Mouse (Mus musculus) thymus, adult 2 months (tissue): ENCODE results near the gene Dach1. TPM values are rescaled to one million over a fixed set of nuclear protein-coding genes. Genes with fewer than 3 reads are reported as not detected.

Source experiments
- DNase-seq: peaks from one replicate; pipeline ENCODE4 v3.0.0; 2021
- H3K27ac ChIP-seq: fragments of 200-500 bp; 2 replicates; pipeline ENCODE4 v1.5.1; 2012; ENCODE audit warnings: low read length, control low read depth; ENCODE audit not compliant: control insufficient read depth, insufficient read depth
- H3K27me3 ChIP-seq: fragments of 200-500 bp; 2 replicates; pipeline ENCODE4 v1.6.1; 2012; ENCODE audit warnings: mild to moderate bottlenecking, low read length, moderate library complexity, mixed read lengths; ENCODE audit not compliant: control insufficient read depth, insufficient read depth
- H3K36me3 ChIP-seq: fragments of 200-500 bp; 2 replicates; pipeline ENCODE4 v1.6.1; 2012; ENCODE audit warnings: mild to moderate bottlenecking, low read length, moderate library complexity; ENCODE audit not compliant: control insufficient read depth, insufficient read depth
- H3K4me1 ChIP-seq: fragments of 200-500 bp; replicated peaks from 2 replicates; pipeline ENCODE4 v1.6.1; 2012; ENCODE audit warnings: low read length; ENCODE audit not compliant: control insufficient read depth, insufficient read depth
- H3K4me3 ChIP-seq: fragments of 200-500 bp; 2 replicates; pipeline ENCODE4 v1.5.1; 2012; ENCODE audit warnings: mild to moderate bottlenecking, low read length, control low read depth, moderate library complexity; ENCODE audit not compliant: control insufficient read depth, insufficient read depth
- CTCF ChIP-seq: fragments of 200-500 bp; IDR thresholded peaks from 2 replicates; pipeline ENCODE4 v1.5.1; 2012; ENCODE audit warnings: mild to moderate bottlenecking, control low read depth, low read length, moderate library complexity, borderline replicate concordance; ENCODE audit not compliant: control insufficient read depth, poor library complexity, insufficient read depth; ENCODE audit errors: extremely low read depth
- POLR2A ChIP-seq: fragments of 200-500 bp; IDR thresholded peaks from 2 replicates; pipeline ENCODE4 v1.6.1; 2012; ENCODE audit warnings: mild to moderate bottlenecking, low read length, control low read depth, moderate library complexity; ENCODE audit not compliant: control insufficient read depth, poor library complexity, insufficient read depth; ENCODE audit errors: extremely low read depth
- WGBS: fragments of 180-500 bp; shearing (Covaris S2); methylation state at CpG from one replicate; pipeline ENCODE4 v1.1.7; 2018; 5-methylcytosine and 5-hydroxymethylcytosine counted together
- polyA plus RNA-seq: library from polyadenylated mRNA; depleted of rRNA; stranded (reverse); fragments of >200 nt; gene quantifications from 2 replicates; pipeline ENCODE4 v1.2.3, GENCODE M21; 2012

Gene Dach1
- polyA plus RNA-seq, 1 experiment, result 0.38 TPM

- H3K4me1 ChIP-seq, result no peaks in the 10 kb centered on the region
- H3K27ac ChIP-seq, result no peak overlapping the region
- no peak for DNase-seq
- TF ChIP-seq CTCF, result no peak
- no peak for TF ChIP-seq POLR2A
- no peak overlapping the region for H3K4me3 ChIP-seq
- WGBS, result 99% methylated on average over 2 of the region's 2 CpGs
- no peaks in the 10 kb centered on the region for H3K36me3 ChIP-seq
- H3K27me3 ChIP-seq, result no peaks in the 10 kb centered on the region
Observed at GRCm38 (mm10) chr14:97942361-97942760, 227.2 kb downstream of the Dach1 start.

- 97% methylated on average over 3 of the region's 3 CpGs for WGBS
- no peak for DNase-seq
- Histone ChIP-seq H3K4me3 (no peak overlapping the region), H3K4me1 (no peaks in the 10 kb centered on the region), H3K27me3 (no peaks in the 10 kb centered on the region), H3K27ac (no peak overlapping the region), H3K36me3 (no peaks in the 10 kb centered on the region)
- no peak for TF ChIP-seq CTCF
Observed at GRCm38 (mm10) chr14:97896622-97897021, 272.9 kb downstream of the Dach1 start.

DNA sequence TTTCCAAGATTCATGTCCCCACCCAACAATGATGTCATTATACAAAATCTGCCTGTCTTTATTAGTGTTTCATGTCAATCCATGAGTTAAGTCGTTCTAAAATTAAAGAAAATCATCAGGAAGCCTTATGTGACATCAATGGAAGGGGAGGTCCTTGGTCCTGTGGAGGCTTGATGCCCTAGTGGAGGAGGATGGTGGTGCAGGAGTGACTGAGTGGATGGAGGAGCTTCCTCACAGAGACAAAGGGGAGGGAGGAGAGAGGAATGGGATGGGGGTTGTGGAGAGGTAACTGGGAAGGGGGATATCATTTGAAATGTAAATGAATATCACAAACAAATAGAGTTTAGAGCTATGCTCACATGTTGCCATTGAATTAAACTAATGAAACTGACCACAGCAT, 287.6 kb downstream of the Dach1 start:
- peak; percentile 2 for DNase-seq
- H3K36me3 ChIP-seq, result no peaks in the 10 kb centered on the region
- WGBS, result 56% methylated on average over 1 of the region's 1 CpGs
- no peak overlapping the region for H3K4me3 ChIP-seq
- H3K27me3 ChIP-seq, result no peaks in the 10 kb centered on the region
- H3K4me1 ChIP-seq, result no peaks in the 10 kb centered on the region
- TF ChIP-seq CTCF (no peak), POLR2A (no peak)
- no peak overlapping the region for H3K27ac ChIP-seq

DNA sequence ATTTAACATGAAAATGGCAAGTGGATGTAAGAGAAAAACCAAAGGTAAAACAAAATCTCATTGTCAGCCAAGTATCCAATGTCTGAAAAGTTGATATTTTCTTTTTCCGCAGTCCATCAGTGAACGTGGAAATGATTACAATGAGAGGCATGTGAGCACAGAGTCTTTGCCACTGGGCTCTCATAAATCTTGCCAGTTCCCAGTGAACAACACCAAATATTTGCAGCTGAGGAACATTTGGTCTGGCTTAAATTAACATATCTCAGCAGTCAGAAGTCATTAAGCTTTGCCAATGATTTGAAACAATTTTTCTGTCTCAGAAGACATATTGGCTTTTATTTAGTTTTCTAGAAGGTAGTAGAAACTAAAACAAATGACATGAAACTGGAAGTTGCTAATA, 298.6 kb downstream of the Dach1 start:
- Histone ChIP-seq H3K4me1 (no peaks in the 10 kb centered on the region), H3K27ac (no peak overlapping the region), H3K27me3 (no peaks in the 10 kb centered on the region), H3K4me3 (no peak overlapping the region), H3K36me3 (no peaks in the 10 kb centered on the region)
- no peak for TF ChIP-seq CTCF
- no peak for TF ChIP-seq POLR2A
- no peak for DNase-seq
- 94% methylated on average over 2 of the region's 2 CpGs for WGBS

DNA sequence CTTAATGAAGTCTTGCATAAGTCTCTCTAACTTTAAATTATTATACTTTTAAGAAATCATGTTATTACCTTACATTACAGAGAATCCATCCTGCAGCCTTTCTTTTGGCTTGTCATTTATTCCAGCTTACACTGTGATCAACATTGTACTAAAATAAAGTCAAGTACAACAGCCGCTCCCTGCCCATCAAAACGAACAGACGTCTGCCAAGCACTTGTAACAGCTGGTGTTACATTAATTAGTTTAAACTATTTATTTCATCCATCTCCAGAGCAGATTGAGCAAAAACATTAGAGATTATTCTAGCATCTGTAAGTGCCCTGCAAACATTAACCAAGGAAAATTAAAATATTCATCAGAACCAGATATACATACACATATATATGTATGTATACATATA, 311.2 kb downstream of the Dach1 start:
- 97% methylated on average over 3 of the region's 3 CpGs for WGBS
- TF ChIP-seq CTCF, result no peak
- TF ChIP-seq POLR2A, result no peak
- H3K27me3 ChIP-seq, result no peaks in the 10 kb centered on the region

GRCm38 (mm10) chr14:97857276-97857675, 312.3 kb downstream of the Dach1 start:
- Histone ChIP-seq H3K4me1 (no peaks in the 10 kb centered on the region), H3K27ac (no peak overlapping the region), H3K36me3 (no peaks in the 10 kb centered on the region), H3K4me3 (no peak overlapping the region), H3K27me3 (no peaks in the 10 kb centered on the region)
- 92% methylated on average over 2 of the region's 2 CpGs for WGBS
- TF ChIP-seq CTCF (no peak), POLR2A (no peak)
- no peak for DNase-seq

More for the DNA sequence above, 311.2 kb downstream of the Dach1 start:
- H3K36me3 ChIP-seq, result no peaks in the 10 kb centered on the region
- H3K4me3 ChIP-seq, result no peak overlapping the region
- no peaks in the 10 kb centered on the region for H3K4me1 ChIP-seq
- H3K27ac ChIP-seq, result no peak overlapping the region
- DNase-seq, result no peak

DNA sequence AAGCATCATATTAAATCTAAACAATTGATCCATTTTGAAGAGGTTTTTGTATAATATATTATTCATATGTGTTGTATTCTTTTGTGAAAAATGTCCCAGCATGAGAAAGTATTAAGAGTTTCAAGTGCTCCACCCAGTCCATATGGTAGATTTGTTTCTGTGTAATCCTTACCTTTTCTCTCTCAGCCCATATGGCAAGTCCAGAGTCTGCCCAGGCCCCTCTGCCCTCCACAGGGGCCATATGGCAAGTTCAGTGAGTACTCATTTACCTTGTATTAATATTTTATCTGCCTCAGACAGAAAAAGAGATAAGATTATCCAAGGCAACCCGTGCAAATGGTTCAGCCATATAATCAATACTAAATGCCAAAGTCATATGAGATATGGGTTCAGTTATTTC, 314.2 kb downstream of the Dach1 start:
- no peak for DNase-seq

More for the DNA sequence above, 314.2 kb downstream of the Dach1 start:
- 95% methylated on average over 1 of the region's 1 CpGs for WGBS
- Histone ChIP-seq H3K27ac (no peak overlapping the region), H3K36me3 (no peaks in the 10 kb centered on the region), H3K27me3 (no peaks in the 10 kb centered on the region), H3K4me3 (no peak overlapping the region), H3K4me1 (no peaks in the 10 kb centered on the region)
- TF ChIP-seq POLR2A (no peak), CTCF (no peak)
